Mouse (Mus musculus) B cell, adult 2 months (primary cell): ENCODE measurements around the gene Stk19.

Source experiments
- DNase-seq, 2 experiments: peaks; one replicate each; pipeline ENCODE4 v3.0.0; 2022

The Stk19 gene

GRCm38 (mm10) chr17:34836856-34837221 is at the start of gene Stk19, which contains the start of gene Dxo:
Gene Stk19, minus strand, starts transcription at chr17:34836945.
Gene Dxo, plus strand, starts transcription at chr17:34837019.
- DNase-seq, result peak; percentile 93 to 94

GRCm38 (mm10) chr17:34885615-34886014 is 48.9 kb upstream of the Stk19 start:
- no peak for DNase-seq

DNA sequence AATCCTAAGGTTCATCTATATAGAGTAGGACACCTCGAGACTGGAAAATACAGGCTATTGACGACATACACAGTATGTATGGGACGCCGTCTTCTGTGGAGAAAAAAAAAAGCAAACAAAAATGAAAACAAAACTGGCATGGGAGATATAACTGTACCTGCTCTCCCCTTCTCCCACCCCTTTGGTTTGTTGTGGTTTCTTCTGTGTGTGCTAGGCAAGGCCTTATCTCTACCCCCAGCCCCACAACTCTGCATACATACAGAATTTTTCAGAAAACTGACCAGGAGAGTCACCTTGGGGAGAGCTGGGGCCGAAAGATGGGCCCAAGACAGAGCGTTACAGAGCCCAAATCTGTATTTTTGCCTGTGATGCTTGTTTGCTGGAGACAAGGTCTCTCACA is 48.0 kb upstream of the Stk19 start:
- no peak for DNase-seq

DNA sequence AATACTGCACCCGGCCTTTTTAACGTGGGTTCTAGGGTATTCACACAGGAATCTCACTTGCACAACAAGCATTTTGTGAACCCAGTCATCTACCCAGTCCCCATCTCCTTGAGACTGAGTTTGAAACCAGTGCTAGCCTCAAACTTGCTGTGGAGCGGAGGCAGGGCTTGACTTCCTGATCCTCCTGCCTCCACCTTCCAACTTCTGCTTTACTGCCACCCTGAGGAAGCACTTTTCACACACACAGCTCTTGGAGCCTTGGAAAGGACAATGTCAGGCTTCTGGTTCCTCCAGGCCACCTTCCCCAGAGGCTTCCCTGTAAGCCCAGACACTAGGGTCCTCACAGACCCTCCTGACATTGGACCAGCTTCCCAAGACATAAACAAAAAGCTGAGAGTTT is 46.6 kb upstream of the Stk19 start:
- no peak for DNase-seq

- DNase-seq, result no peak
These were observed 45.1 kb upstream of the Stk19 start, which contains the start of gene Gm20547 for GRCm38 (mm10) chr17:34881683-34882310. Gene Gm20547, minus strand, starts transcription at chr17:34882042.

DNA sequence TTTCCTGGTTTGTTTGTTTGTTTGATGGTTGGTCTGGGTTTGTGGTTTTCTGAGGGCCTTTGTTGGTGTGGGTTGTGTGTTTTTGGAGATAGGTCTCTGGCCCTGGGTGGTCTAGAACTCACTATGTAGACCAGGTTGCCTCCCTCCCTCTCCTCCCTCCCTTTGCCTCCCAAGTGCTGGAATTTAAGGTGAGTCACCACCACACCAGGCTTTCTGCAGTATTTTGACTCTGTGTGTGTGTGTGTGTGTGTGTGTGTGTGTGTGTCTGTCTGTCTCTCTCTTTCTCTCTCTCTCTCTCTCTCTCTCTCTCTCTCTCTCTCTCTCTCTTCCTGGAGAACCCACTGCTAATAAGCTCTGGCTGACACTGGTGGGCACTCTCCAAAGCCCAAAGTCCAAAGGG is 44.4 kb upstream of the Stk19 start:
- no peak for DNase-seq

DNA sequence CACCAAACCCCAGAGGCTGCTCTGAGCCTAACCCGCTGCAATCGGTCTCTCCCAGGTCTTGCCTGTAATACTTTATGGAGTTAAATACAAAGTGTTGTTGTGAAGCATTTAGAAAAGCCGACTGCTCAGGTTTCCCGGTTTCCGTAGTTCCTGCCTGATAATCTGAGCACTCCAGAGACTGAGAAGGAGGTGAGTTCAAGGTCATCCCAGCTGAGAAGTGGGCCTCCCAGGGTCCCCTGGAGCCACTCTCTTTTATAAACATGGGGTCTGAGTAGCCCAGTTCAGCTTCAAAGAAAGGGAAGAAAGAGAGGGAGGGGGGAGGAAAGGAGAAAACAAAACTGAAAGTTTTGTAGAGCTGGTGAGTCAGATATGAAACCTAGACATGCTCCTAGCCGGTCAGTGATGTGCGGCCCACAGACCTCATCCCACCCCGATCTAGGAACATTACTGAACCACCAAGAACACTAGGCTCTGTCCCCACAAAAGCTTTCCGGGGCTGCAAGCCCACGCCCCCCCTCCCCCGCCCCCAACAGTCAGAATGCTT is 42.7 kb upstream of the Stk19 start, which contains the start of gene Zbtb12:
Gene Zbtb12 (plus strand): TSS at position 148 of the 544 bp plus-strand sequence.
- DNase-seq, result peak in 1 of 2 experiments; percentile 18

DNA sequence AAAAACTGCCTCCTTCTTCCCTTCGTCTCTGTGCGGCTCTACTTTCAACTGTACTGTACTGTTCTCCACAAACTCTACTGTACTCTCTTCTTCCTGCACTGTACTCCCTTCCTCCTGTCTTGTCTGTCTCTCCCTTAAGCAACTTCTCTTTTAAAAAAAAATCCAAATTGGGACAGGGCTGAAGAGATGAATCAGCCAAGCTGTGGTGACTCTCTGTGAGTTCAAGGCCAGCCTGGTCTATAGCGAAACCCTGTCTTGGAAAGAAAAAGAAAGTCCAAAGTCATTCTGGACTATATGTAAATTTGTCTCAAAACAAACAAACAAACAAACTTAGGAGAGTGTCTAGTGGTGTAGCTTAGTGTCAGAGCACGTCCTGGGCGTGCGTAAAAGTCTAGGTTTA is 37.6 kb upstream of the Stk19 start:
- no peak for DNase-seq

GRCm38 (mm10) chr17:34865981-34866380 is 29.2 kb upstream of the Stk19 start:
- DNase-seq, result no peak

DNA sequence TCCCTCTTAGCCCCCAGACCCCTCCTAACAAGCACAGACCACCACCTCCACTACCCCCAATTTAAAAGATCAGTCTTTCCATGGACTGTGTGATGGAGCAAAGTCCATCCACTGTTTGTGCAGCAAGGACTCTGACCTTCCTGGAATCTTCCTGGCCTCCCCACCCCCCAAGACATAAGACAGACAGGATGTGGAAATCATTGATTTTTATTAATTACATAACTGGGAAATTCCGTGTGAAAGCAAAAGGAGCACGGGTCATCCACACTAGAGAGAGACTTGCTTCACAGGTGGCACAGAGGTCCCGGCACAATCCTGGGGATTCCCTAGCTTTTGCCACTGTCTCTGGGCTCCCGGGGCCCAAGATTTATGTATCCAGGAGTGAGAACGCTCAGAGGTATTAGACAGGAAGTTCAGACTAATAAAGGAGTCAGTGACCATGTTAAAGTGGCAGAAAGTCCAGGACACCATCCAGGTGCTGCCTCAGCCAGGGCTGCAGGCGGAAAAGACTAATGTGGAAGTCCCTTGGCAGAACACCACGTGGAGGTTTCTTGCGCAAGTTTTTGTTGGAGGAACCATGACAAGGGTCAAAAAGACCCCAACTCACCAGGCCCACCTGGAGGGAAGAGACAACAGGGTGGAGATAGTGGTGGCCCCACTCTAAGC is 25.8 kb upstream of the Stk19 start, which contains the start of gene Cfb:
Gene Cfb (minus strand): TSS at position 103 of the 666 bp plus-strand sequence.
- no peak for DNase-seq

DNA sequence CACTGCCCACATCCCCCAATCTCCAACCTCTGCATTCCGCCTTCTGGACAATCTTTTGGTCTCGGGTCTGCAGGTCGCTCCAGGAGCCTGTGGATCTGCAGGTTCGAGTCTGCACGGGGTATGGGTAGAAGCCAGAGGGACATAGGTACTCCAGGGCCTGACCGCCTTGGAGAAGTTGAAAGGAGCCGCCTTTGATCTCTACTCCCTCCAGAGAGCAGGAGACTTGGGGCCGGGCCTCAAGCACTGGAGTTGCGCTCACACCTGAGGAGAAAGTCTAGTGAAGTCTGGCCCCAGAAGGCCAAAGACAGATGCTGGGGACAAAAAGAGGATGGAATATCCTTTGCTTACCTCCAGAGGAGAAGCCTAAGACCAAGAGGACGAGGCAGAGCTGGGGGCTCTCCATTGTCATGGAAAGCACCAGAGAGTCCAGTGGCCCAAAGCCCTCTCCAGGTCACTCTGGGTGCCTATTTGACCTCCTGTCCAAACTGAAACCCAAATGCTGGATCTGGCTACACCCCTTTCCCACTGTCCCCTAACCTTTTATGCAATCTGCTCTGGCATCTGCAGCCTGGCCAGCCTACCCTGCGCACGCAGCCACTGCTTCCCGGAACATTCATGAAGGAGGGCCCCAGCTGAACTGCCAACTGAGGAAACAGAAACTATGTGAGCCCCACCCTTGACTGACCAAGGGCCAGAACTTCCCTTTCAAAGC is 25.1 kb upstream of the Stk19 start:
- DNase-seq, result no peak

GRCm38 (mm10) chr17:34860514-34860913 is 23.8 kb upstream of the Stk19 start:
- DNase-seq, result no peak

DNA sequence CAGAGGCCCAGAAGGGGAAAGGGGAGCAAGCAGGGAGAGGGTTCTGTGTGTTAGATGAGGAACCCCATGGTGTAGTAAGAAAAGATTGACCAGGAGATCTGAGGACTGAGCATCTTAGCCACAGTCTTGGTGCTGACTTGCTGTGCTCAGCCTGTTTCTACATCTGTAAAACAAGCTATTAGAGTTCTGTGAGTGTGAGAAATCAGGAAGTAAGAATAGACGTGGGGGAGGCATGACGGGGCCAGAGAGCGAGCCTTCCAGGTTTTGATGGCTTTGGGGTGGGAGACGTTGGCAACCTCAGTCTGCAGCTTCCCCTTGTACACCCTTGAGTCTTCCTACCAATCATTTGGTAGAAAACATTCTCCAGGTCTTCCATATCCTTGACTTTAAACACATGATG is 21.9 kb upstream of the Stk19 start:
- DNase-seq, result no peak

DNA sequence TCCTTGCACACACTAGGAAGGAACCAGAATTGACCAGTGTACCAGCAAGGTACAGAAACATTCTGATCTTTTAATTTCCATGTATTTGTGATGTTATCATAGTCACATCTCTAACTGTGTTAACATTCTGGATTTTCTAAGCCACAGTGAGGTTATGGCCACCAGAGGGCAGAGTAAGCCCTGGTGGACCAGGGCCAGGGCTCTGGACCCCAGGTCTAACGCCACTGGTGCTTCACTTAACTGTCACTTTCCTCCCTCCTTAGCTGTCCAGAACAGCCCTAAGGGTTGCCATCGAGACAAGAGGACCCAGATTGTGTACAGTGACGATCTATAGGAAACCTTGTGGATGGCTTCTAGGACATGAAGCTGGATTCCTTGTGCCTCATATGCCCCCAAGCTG is 19.1 kb upstream of the Stk19 start:
- peak; percentile 75 to 76 for DNase-seq

GRCm38 (mm10) chr17:34854761-34855160 is 18.0 kb upstream of the Stk19 start:
- DNase-seq, result no peak

GRCm38 (mm10) chr17:34853511-34853910 is 16.8 kb upstream of the Stk19 start:
- no peak for DNase-seq

DNA sequence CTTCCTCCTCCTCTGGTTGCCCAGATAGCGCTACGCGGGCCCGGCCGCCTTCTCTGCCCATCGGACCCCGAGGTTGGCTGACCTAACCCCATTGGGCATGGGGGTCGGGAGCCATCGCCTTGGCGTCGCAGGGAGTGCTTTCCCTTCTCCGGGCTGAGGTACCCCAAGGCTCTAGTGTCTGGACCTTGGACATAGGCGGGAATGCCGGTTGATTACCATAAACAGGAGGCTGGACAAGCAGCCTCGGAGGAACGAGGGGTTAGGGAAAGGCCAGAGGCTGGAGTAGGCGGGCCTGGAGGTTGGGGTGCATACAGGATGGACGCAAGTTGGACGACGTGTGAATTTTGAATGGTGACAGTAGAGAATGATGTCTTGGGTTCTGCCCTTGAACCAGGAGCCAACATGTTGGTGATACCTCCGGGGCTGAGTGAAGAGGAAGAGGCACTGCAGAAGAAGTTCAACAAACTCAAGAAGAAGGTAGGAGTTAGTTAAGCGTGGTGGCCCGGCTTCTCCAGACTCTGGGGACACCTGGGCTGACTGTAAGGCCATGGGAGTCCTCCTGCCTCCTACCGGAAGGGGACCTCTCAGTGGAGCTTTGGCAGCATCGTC is 13.9 kb upstream of the Stk19 start:
- DNase-seq, result no peak

- peak; percentile 99 for DNase-seq
These were observed 13.2 kb upstream of the Stk19 start, which contains the start of the genes Skiv2l and Nelfe for GRCm38 (mm10) chr17:34849722-34850516. Gene Skiv2l, minus strand, starts transcription at chr17:34850210. Gene Nelfe, plus strand, starts transcription at chr17:34850391.

GRCm38 (mm10) chr17:34847615-34848014 is 10.9 kb upstream of the Stk19 start:
- DNase-seq, result no peak

DNA sequence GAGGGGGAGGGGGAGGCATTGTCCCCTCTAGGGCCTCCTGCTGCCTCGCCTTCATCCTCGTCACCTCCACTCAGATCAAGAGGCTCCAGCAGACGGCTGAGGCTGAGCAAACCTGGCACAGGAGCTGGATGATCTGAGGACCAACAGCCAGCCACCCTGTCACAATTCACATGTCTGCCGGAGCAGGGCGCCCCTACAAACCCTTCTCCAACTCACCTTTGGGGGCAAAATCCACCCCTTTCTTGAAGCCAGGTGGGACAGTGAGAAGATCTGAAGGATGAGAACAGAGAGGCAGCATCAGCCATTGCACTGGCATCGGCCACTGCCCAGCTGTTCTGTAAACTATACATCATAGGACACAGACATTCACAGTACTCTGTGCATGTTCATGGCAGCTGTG is 10.4 kb upstream of the Stk19 start:
- DNase-seq, result no peak

DNA sequence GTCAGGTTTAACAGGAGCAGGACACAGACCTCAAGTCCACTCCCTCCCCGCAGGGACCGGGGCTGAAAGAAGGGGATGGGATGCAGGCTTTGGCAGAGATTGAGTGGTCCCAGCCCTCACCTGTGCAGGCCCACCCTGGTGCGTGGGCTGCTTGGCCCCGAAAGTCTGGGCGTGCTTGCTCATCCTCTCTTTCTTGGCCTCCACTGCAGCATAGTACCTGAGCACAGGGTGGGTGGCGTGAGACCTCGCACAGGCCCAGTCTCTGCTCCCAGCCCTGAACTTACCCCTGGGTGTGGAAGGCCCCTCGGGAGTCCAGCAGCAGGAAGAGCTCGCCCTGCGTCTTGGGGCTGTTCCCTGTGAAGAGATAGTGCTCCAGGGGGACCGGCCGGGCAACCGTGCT is 8.1 kb upstream of the Stk19 start:
- DNase-seq, result no peak

DNA sequence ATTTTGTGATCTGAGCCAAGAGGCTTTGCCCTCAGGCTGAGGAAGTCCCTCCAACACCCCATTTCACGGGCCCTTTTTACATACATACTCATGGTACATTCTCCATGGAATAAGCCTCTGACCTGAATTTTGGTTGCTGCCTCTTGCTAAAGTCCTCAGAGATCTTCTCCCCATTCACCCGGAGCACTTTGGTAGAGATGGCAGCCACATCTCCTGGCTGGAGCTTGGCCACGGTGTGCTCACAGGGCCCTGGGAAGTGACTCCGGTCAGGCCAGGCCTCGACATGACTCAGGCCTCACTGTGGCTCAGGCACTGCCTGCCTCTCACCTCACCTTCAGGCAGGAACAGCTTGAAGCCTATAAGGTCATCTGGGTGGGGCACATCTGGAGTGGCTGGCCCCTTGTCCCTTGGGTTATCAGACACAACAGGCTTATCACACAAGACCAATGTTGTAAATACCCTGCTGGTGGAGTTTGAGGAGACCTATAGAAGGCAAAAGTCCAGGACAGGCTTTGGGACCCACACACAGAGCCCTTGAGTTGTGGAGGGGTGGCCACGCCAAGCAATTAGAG is 4.1 kb upstream of the Stk19 start:
- DNase-seq, result no peak
